Mouse (Mus musculus) left cerebral cortex, adult 2 months (tissue): ENCODE results near the gene Arnt2. TPM values are rescaled to one million over a fixed set of nuclear protein-coding genes. Genes with fewer than 3 reads are reported as not detected.
A peak's percentile ranks its signal among the peaks of the same experiment; 100 is the strongest.

ENCODE experiments used
- DNase-seq, 2 experiments: peaks; one replicate each; pipeline ENCODE4 v3.0.0; 2021 to 2022; ENCODE audit warnings: low spot score in 2 of 2, mixed read lengths in 1 of 2; ENCODE audit errors: extremely low spot score in 1 of 2
- H3K27ac ChIP-seq: fragments of 200-600 bp; 2 replicates; pipeline ENCODE4 v1.8.1; 2022
- H3K4me3 ChIP-seq: fragments of 200-600 bp; 2 replicates; pipeline ENCODE4 v1.8.1; 2022
- CTCF ChIP-seq: fragments of 200-600 bp; IDR thresholded peaks from 2 replicates; pipeline ENCODE4 v1.8.1; 2022; ENCODE audit warnings: antibody characterized with exemption, mild to moderate bottlenecking, moderate library complexity
- intact Hi-C: fragments of 180-260 bp; cut with DNase I; formaldehyde crosslinking; loops from one replicate; pipeline ENCODE4 v1.15.1; 2025
- total RNA-seq, 2 experiments: library from RNA; stranded (reverse); gene quantifications; 2 replicates each; pipeline ENCODE4 v1.2.3; 2021

Arnt2 gene
- total RNA-seq, 2 experiments from 2014 or later = 253 to 266 TPM

GRCm38 (mm10) chr7:84387826-84388225 lies 22.1 kb downstream of the Arnt2 start:
- intact Hi-C loops = no loop called here
- no peak for DNase-seq
- no peak for TF ChIP-seq CTCF
- H3K27ac ChIP-seq = no peak overlapping the region
- no peak overlapping the region for H3K4me3 ChIP-seq

- Histone ChIP-seq H3K4me3 (no peak overlapping the region), H3K27ac (no peak overlapping the region)
- no peak for TF ChIP-seq CTCF
- DNase-seq = no peak
- intact Hi-C loops = no loop called here
Observed at GRCm38 (mm10) chr7:84386472-84386871, 23.5 kb downstream of the Arnt2 start.

DNA sequence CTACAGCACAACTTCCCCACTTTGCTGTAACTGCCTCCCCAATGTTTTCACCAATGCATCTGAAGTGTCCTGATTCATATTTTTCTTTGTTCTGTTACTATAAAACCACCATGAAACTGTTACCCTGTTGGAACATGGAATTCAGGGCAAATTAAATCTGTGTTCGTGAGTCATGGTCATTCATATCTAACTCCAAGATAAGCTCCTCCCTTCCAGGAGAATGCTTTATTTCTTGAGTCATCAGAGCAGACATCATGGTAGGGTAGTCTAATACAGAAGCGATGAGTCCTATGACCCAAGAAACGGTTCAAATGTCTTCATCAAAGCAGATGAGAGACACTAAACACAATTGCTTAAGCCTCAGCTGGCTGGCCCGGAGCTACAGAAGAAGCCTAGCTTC lies 25.2 kb downstream of the Arnt2 start:
- DNase-seq = no peak
- no peak for TF ChIP-seq CTCF
- Histone ChIP-seq H3K4me3 (no peak overlapping the region), H3K27ac (no peak overlapping the region)
- intact Hi-C loops = no loop called here

DNA sequence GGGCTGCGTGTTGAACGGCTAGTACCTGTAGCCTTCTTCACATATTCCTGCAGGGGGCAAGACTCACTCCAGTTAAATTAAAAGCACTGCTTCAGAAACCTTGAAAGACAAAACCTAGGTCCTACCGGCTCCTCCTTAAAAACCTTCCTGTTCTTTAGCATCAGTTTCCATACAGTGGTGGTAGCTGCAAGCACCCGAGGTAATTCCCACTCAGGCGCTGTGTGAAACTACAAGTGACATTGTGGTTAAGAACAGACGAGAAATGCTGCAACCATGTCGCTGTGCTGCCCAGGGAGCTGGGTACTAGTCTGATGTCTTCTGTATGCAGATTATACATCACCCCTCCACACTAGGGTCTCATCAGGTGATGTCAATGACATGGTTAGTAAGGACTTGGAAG lies 25.9 kb downstream of the Arnt2 start:
- no peak overlapping the region for H3K27ac ChIP-seq
- intact Hi-C loops = no loop called here
- TF ChIP-seq CTCF = no peak
- no peak for DNase-seq
- no peak overlapping the region for H3K4me3 ChIP-seq

DNA sequence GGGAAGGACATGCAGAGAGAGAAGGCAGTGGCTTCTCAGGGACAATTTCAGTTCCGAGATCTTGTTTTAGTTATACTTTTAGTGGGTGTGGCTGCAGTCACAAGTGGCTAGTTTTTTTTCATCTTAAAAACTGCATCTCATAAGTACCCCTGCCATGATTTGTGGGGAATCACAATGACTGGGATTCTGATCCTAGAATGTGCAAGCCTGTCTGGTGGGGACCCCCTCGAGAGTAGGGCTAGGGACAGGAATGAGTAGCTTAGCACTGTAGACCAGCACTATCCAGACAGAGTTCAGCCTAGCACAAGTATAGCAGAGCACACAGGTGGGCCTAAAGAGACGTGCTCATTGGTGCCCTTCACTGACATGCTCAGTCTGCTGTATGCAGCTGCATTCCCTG lies 27.6 kb downstream of the Arnt2 start:
- Histone ChIP-seq H3K27ac (no peak overlapping the region), H3K4me3 (no peak overlapping the region)
- intact Hi-C loops = no loop called here
- no peak for TF ChIP-seq CTCF
- DNase-seq = no peak

GRCm38 (mm10) chr7:84380810-84381209 lies 29.2 kb downstream of the Arnt2 start:
- intact Hi-C loops = no loop called here
- DNase-seq = no peak
- no peak for TF ChIP-seq CTCF
- H3K27ac ChIP-seq = no peak overlapping the region
- H3K4me3 ChIP-seq = no peak overlapping the region

GRCm38 (mm10) chr7:84377330-84377729 lies 32.6 kb downstream of the Arnt2 start:
- intact Hi-C loops = no loop called here
- TF ChIP-seq CTCF = no peak
- Histone ChIP-seq H3K4me3 (no peak overlapping the region), H3K27ac (no peak overlapping the region)
- DNase-seq = no peak

GRCm38 (mm10) chr7:84373691-84374090 lies 36.3 kb downstream of the Arnt2 start:
- no peak overlapping the region for H3K4me3 ChIP-seq
- no peak overlapping the region for H3K27ac ChIP-seq
- TF ChIP-seq CTCF = no peak
- no peak for DNase-seq
- intact Hi-C loops = loop anchor here (5.0 kb wide), 1 partner anchor 74 kb away; no protein-coding TSS in a partner anchor

- DNase-seq = no peak
- no peak for TF ChIP-seq CTCF
- intact Hi-C loops = loop anchor here (5.0 kb wide), 1 partner anchor 74 kb away; no protein-coding TSS in a partner anchor
- Histone ChIP-seq H3K4me3 (0 out of 2 replicates have a peak overlapping the region, but pooled peaks have one; percentile 48), H3K27ac (peak overlapping the region; percentile 89)
Observed at GRCm38 (mm10) chr7:84372871-84373270, 37.1 kb downstream of the Arnt2 start.

GRCm38 (mm10) chr7:84372280-84372679 lies 37.7 kb downstream of the Arnt2 start:
- H3K27ac ChIP-seq = peak overlapping the region; percentile 89
- intact Hi-C loops = loop anchor here (5.0 kb wide), 1 partner anchor 75 kb away; no protein-coding TSS in a partner anchor
- DNase-seq = no peak
- peak overlapping the region; percentile 48 for H3K4me3 ChIP-seq
- no peak for TF ChIP-seq CTCF

DNA sequence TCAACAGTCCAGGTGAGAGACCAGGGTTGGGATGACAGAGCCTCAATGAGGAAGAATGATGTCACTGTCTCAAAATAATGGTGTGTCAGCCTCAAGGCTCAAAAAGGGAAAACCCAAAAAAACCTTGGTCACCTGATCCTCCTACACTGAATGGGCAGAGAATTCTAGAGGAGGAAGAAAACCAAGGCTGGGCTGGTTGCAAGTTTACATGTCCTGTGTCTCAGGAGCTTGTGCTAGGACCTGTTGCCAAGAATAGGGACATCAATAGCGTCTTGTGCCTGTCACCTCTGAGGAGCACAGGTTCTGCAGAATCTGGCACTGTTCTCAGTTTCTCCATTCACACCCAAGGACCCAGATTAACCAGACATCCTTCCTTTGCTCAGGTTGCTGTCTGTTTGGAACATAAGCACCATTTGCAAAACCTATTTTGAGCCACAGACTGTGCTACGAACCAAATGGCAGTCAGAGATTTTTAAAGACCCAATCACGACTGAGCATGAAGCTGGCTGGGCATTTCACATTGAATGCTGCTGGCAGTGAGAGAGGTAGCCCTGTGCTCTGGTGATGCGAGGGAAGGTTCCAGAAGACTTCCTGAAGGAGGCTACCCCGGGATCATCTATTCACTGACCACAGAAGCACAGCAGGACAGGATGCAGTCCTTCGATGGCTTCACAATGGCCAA lies 38.9 kb downstream of the Arnt2 start:
- intact Hi-C loops = loop anchor here (2.0 to 5.0 kb wide), 2 partner anchors 38 to 76 kb away; no protein-coding TSS in a partner anchor
- H3K27ac ChIP-seq = peak overlapping the region; percentile 89
- H3K4me3 ChIP-seq = peak overlapping the region; percentile 48

DNA sequence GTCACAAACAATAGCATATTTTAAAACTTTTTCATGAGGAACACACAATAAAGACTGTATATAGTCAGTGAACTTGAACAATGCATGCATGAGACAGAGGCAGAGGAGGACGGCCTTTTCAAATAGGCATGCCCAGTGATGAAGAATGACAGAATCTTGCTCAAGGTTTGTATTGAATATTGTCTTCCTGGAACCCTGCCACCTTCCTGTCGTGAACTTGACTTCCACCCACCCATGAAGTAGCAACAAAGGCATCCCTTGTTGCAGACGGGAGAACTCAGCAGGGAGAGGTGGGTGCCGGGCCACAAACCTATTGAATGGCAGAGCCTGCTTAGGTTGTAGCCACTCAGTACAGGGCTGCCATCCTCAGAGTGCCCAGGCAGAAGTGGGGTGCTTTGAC lies 43.7 kb downstream of the Arnt2 start:
- Histone ChIP-seq H3K27ac (no peak overlapping the region), H3K4me3 (peak overlapping the region; percentile 3; the same call in 1 of the 2 replicates)
- DNase-seq = no peak
- TF ChIP-seq CTCF = no peak
- intact Hi-C loops = no loop called here

More for the DNA sequence above, 38.9 kb downstream of the Arnt2 start:
- no peak for TF ChIP-seq CTCF
- DNase-seq = peak in 1 of 2 experiments; percentile 46

GRCm38 (mm10) chr7:84362711-84363110 lies 47.3 kb downstream of the Arnt2 start:
- Histone ChIP-seq H3K27ac (peak overlapping the region; percentile 66), H3K4me3 (no peak overlapping the region)
- no peak for TF ChIP-seq CTCF
- DNase-seq = no peak
- intact Hi-C loops = no loop called here
